Mouse (Mus musculus): ENCODE results near the gene Krt82. TPM values are rescaled to one million over a fixed set of nuclear protein-coding genes. Genes with fewer than 3 reads are reported as not detected.
A peak's percentile ranks its signal among the peaks of the same experiment; 100 is the strongest.
"Not testable (repeated sequence)": the region's sequence is repeated elsewhere in the genome, so short reads cannot be mapped to it uniquely, and the experiment has no call there.

The Krt82 gene
- polyA plus RNA-seq, 1 experiment from 2014 or later = not detected

DNA sequence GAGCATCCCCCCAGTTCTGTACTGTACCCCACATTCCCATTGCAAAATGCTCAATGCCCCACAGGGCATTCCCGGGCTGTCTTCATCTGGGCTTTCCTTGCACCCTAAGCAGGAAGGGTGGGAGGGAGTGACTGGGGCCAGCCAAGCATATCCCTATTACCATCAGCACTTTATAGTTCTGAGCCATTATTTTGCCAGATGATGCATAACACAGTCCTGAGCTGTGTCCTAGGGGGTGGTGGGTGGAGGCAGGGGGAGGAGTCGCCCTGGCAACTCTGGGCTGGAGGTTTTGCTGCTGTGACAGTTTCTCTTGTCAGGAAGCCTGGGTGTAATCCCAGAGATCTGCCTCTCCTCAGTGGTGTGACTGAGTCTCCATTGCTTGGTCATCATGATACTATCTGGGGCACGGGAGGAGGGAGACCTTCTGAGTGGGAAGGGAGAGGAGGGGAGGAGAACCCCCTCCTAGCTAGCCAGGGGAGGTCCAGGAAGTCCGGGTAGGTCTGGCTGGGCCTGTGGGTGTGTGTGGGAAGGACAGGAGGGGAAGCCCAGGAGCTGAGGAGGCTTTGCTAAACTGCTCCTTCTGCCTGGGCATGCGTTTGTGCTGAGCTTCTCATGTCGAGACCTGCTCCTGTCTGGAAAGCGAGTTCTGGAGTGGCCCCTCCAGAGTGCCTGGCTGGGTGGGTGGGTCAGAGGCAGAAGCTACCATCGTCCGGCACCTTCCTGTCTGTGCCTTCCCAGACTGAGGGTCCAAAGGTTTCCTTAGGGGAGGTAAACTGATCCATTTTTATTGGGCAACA is 14.2 kb downstream of the Krt82 start:
- Histone ChIP-seq H3K27ac (ENCODE audit: low read depth, low read length) (no peak overlapping the region), H3K27me3 (ENCODE audit: control insufficient read depth, insufficient read depth, low read length) (no peaks in the 10 kb centered on the region), H3K4me1 (replicated peaks; ENCODE audit: control insufficient read depth, insufficient read depth, low read length) (no peaks in the 10 kb centered on the region), H3K9ac (ENCODE audit: low read length) (no peak overlapping the region), H3K4me3 (ENCODE audit: low read depth, low read length) (no peak overlapping the region), H3K9me3 (ENCODE audit: control insufficient read depth, low read length) (no peaks in the 10 kb centered on the region), H3K4me2 (ENCODE audit: low read depth, low read length, severe bottlenecking) (no peak overlapping the region), H3K36me3 (ENCODE audit: control insufficient read depth, insufficient read depth, low read length) (no peaks in the 10 kb centered on the region)
- DNase-seq (ENCODE audit: low spot score) (no peak), ATAC-seq (replicated peaks; ENCODE audit: low FRiP score) (no peak)
- WGBS = 69% methylated on average over 9 of the region's 9 CpGs

DNA sequence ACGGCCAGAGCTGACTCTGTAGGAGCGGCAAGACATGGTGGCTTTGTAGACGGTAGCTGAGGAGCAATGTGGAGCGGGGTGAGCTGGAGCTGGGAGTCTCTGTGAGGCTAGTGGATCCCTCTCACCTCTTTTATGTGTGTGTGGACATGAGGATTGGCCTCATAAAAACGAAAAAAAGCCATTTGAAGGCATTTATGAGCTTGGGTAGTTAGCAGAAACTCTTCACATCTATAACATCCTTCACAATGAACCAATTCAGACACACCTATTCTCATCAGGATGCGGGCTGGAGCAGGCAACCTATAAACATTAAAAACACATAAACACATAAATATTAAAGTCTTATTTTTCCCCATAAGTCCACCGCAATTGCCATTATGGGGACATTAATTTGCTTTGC is 17.7 kb downstream of the Krt82 start, which contains the start of gene Krt84:
TSS of gene Krt84 (minus strand) at position 101 of the 400 bp plus-strand sequence.
- Histone ChIP-seq H3K9ac (ENCODE audit: low read length) (no peak within 1 kb of the TSS), H3K36me3 (ENCODE audit: control insufficient read depth, insufficient read depth, low read length) (no peaks in the 10 kb centered on the region), H3K27me3 (ENCODE audit: control insufficient read depth, insufficient read depth, low read length) (no peaks in the 10 kb centered on the region), H3K4me3 (ENCODE audit: low read depth, low read length) (no peak within 1 kb of the TSS), H3K4me1 (replicated peaks; ENCODE audit: control insufficient read depth, insufficient read depth, low read length) (no peaks in the 10 kb centered on the region), H3K4me2 (ENCODE audit: low read depth, low read length, severe bottlenecking) (no peak within 1 kb of the TSS), H3K9me3 (ENCODE audit: control insufficient read depth, low read length) (no peaks in the 10 kb centered on the region), H3K27ac (ENCODE audit: low read depth, low read length) (no peak within 1 kb of the TSS)
- 86% methylated on average over 7 of the region's 7 CpGs for WGBS
- DNase-seq (ENCODE audit: low spot score) (no peak), ATAC-seq (replicated peaks; ENCODE audit: low FRiP score) (no peak)

DNA sequence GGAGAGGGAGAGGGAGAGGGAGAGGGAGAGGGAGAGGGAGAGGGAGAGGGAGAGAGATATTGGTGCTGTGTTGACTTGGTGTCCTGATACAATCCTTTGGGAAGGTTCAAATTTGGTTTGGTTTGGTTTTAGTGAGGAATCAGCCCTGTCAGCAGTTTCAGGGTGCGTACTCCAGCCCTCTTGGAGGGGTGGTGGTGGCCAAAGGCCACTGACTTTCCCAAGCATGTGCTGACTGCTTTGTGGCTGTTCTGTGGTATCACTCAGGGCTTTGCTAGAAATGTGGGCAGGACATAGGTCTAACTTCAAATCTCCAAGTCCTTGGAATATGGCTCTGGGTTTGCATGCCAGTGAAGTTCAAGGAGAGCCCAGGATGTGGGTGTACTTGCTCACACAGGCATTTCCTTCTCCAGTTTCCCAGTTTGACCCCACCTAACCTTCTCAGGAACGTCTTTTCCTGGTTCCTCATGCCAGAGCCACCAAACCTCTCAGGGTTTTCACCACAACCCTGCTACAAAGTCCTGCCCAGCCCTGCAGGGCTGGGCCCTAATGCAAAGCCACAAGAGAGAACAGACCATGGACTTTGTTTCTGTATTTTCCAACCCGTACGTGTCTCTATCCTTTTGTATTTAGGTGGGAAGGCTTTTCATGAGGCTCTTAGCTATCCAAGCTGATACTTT is 27.8 kb downstream of the Krt82 start:
- H3K4me2 ChIP-seq (ENCODE audit: low read depth, low read length, severe bottlenecking) = no peak overlapping the region
- WGBS = 77% methylated on average over 4 of the region's 4 CpGs
- ATAC-seq (replicated peaks; ENCODE audit: low FRiP score) (no peak), DNase-seq (ENCODE audit: low spot score) (no peak)
- no peaks in the 10 kb centered on the region for H3K27me3 ChIP-seq (ENCODE audit: control insufficient read depth, insufficient read depth, low read length)
- H3K4me3 ChIP-seq (ENCODE audit: low read depth, low read length) = no peak overlapping the region
- no peaks in the 10 kb centered on the region for H3K9me3 ChIP-seq (ENCODE audit: control insufficient read depth, low read length)
- no peak overlapping the region for H3K9ac ChIP-seq (ENCODE audit: low read length)
- no peaks in the 10 kb centered on the region for H3K4me1 ChIP-seq (replicated peaks; ENCODE audit: control insufficient read depth, insufficient read depth, low read length)
- no peaks in the 10 kb centered on the region for H3K36me3 ChIP-seq (ENCODE audit: control insufficient read depth, insufficient read depth, low read length)
- no peak overlapping the region for H3K27ac ChIP-seq (ENCODE audit: low read depth, low read length)

DNA sequence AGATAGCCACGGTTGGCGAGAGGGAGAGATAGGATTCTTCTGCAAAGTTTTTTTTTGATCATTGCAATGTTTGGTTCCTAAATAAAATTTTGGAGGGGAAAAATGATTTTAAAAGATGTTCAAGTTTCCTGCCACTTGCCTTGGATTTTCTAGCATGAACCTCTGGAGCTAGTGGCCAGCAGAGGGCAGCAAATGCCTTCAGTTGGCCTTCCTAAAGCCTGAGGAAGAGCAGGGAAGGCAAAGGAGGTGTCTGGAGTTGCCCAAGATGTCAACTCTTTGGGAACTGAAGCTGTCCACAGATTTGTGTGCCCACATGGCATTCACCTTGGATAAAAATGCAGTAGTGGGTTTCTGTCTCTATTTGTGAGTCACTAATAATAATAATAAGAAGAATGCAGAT is 30.7 kb downstream of the Krt82 start:
- H3K9ac ChIP-seq (ENCODE audit: low read length) = no peak overlapping the region
- no peaks in the 10 kb centered on the region for H3K4me1 ChIP-seq (replicated peaks; ENCODE audit: control insufficient read depth, insufficient read depth, low read length)
- no peaks in the 10 kb centered on the region for H3K9me3 ChIP-seq (ENCODE audit: control insufficient read depth, low read length)
- no peak overlapping the region for H3K4me2 ChIP-seq (ENCODE audit: low read depth, low read length, severe bottlenecking)
- 21% methylated on average over 2 of the region's 2 CpGs for WGBS
- no peaks in the 10 kb centered on the region for H3K27me3 ChIP-seq (ENCODE audit: control insufficient read depth, insufficient read depth, low read length)
- H3K27ac ChIP-seq (ENCODE audit: low read depth, low read length) = no peak overlapping the region
- no peak overlapping the region for H3K4me3 ChIP-seq (ENCODE audit: low read depth, low read length)
- no peaks in the 10 kb centered on the region for H3K36me3 ChIP-seq (ENCODE audit: control insufficient read depth, insufficient read depth, low read length)
- DNase-seq (ENCODE audit: low spot score) = peak; percentile 81
- ATAC-seq (replicated peaks; ENCODE audit: low FRiP score) = no peak

DNA sequence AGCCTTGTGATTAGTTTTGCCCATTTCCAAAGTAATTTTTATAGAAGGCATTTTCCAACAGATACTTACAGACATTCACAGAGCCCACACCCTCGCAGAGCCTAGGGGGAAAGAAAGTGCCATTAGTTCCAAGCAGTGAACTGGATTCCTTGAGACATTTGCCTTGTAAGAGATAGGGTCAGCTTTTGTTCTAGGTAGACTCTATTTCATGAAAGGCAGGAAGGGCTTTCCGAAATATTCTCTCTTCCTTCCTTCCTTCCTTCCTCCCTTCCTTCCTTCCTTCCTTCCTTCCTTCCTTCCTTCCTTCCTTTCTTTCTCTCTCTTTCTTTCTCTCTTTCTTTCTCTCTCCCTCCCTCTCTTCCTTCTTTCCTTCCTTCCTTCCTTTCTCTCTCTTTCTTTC is 33.3 kb downstream of the Krt82 start, which contains the start of gene Gm49425:
TSS of gene Gm49425 (minus strand) at position 101 of the 400 bp plus-strand sequence.
- not testable (repeated sequence) for H3K4me3 ChIP-seq (ENCODE audit: low read depth, low read length); H3K4me1 ChIP-seq (replicated peaks; ENCODE audit: control insufficient read depth, insufficient read depth, low read length); H3K9ac ChIP-seq (ENCODE audit: low read length); H3K36me3 ChIP-seq (ENCODE audit: control insufficient read depth, insufficient read depth, low read length); H3K9me3 ChIP-seq (ENCODE audit: control insufficient read depth, low read length); H3K27ac ChIP-seq (ENCODE audit: low read depth, low read length); H3K27me3 ChIP-seq (ENCODE audit: control insufficient read depth, insufficient read depth, low read length); DNase-seq (ENCODE audit: low spot score); ATAC-seq (replicated peaks; ENCODE audit: low FRiP score); H3K4me2 ChIP-seq (ENCODE audit: low read depth, low read length, severe bottlenecking)
- WGBS = 77% methylated on average over 2 of the region's 2 CpGs

DNA sequence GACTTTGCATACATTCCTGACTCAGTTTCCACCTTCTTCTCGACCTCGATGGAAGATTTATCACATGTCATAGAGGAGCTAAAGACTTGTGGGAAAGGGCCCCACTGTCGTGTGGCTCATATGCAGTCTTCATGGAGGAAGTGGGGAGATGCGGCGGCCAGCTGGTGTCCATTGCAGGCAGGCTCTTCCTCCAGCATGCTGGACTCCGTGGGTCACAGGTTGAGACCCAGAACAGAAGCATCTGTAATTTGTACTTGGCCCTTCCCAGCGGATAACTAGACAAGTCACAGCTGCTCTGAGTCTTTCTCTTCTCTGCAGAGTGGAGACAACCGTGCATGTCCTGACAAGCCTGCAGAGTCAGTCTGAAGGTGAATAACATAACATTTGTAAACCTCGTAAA is 42.2 kb downstream of the Krt82 start:
- no peaks in the 10 kb centered on the region for H3K4me1 ChIP-seq (replicated peaks; ENCODE audit: control insufficient read depth, insufficient read depth, low read length)
- H3K4me2 ChIP-seq (ENCODE audit: low read depth, low read length, severe bottlenecking) = no peak overlapping the region
- H3K9me3 ChIP-seq (ENCODE audit: control insufficient read depth, low read length) = no peaks in the 10 kb centered on the region
- no peak overlapping the region for H3K9ac ChIP-seq (ENCODE audit: low read length)
- 83% methylated on average over 9 of the region's 9 CpGs for WGBS
- DNase-seq (ENCODE audit: low spot score) (no peak), ATAC-seq (replicated peaks; ENCODE audit: low FRiP score) (no peak)
- no peaks in the 10 kb centered on the region for H3K36me3 ChIP-seq (ENCODE audit: control insufficient read depth, insufficient read depth, low read length)
- H3K27me3 ChIP-seq (ENCODE audit: control insufficient read depth, insufficient read depth, low read length) = no peaks in the 10 kb centered on the region
- H3K27ac ChIP-seq (ENCODE audit: low read depth, low read length) = no peak overlapping the region
- H3K4me3 ChIP-seq (ENCODE audit: low read depth, low read length) = no peak overlapping the region

DNA sequence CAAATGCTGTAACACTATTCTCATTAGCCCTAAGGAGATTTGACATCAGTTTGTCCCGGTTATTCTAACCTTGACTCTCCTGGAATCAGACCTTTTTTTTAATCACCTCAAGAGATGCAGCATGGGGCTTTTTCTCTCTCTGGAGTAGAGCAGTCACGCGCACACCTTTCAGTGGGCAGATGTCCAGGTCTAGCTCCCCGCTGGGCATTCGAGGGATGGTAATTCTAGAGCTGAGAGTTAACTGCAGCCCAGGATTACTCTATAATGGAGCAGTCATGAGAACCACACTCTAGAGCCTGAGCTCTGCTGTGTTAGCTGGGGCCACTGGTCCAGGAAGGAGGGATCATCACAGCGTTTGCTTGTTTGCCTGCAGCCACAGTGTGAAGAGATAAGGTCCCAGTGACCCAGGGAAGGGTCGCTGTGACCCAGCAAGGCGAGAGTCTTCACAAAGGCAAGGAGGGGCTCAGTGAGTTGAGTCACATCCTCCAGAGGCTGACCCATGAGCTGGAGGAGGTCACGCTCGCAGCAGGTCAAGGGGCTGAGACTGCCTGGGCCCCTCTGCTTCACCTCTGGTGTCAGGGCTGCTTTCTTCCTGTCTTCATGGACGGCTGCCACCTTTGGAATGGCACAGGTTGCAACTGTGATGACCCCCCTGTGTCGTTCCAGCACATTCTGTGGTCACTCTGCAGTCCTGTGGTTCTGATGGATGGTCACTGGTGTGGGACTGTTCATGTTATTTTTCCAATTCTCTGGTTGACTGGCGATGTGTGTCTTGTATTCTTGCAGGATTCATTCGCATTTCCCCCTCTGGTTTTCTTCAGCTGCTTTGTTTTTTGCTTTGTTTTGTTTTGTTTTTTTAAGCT is 43.3 kb downstream of the Krt82 start:
- H3K4me3 ChIP-seq (ENCODE audit: low read depth, low read length) = no peak overlapping the region
- H3K36me3 ChIP-seq (ENCODE audit: control insufficient read depth, insufficient read depth, low read length) = no peaks in the 10 kb centered on the region
- H3K4me1 ChIP-seq (replicated peaks; ENCODE audit: control insufficient read depth, insufficient read depth, low read length) = no peaks in the 10 kb centered on the region
- no peak for ATAC-seq (replicated peaks; ENCODE audit: low FRiP score)
- WGBS = 68% methylated on average over 14 of the region's 14 CpGs
- H3K9me3 ChIP-seq (ENCODE audit: control insufficient read depth, low read length) = no peaks in the 10 kb centered on the region
- H3K27ac ChIP-seq (ENCODE audit: low read depth, low read length) = no peak overlapping the region
- H3K9ac ChIP-seq (ENCODE audit: low read length) = no peak overlapping the region
- no peak overlapping the region for H3K4me2 ChIP-seq (ENCODE audit: low read depth, low read length, severe bottlenecking)
- no peaks in the 10 kb centered on the region for H3K27me3 ChIP-seq (ENCODE audit: control insufficient read depth, insufficient read depth, low read length)
- no peak for DNase-seq (ENCODE audit: low spot score)

DNA sequence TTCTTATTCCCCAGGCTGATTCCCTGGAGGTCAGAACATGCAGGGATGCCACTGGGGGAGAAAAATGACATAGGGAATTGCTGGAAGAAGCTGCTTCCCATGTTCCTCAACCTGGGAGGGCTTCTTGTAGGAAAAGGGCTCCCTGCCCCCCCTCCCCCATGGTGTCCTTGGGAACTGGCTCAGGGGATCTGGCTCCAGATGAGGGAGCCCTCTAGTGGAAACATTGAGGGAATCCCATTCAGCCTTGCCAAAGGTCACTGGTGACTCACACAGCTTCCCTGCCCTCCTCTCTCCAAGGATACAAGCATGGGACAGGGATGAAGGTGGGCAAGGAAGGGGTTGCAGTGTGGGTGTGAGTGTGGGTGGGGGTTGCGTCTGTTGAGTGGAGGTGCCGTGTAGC is 53.3 kb downstream of the Krt82 start:
- no peaks in the 10 kb centered on the region for H3K9me3 ChIP-seq (ENCODE audit: control insufficient read depth, low read length)
- ATAC-seq (replicated peaks; ENCODE audit: low FRiP score) (no peak), DNase-seq (ENCODE audit: low spot score) (peak; percentile 60)
- no peak overlapping the region for H3K4me2 ChIP-seq (ENCODE audit: low read depth, low read length, severe bottlenecking)
- H3K4me3 ChIP-seq (ENCODE audit: low read depth, low read length) = no peak overlapping the region
- H3K27ac ChIP-seq (ENCODE audit: low read depth, low read length) = no peak overlapping the region
- 68% methylated on average over 2 of the region's 2 CpGs for WGBS
- H3K9ac ChIP-seq (ENCODE audit: low read length) = no peak overlapping the region
- no peaks in the 10 kb centered on the region for H3K27me3 ChIP-seq (ENCODE audit: control insufficient read depth, insufficient read depth, low read length)
- H3K4me1 ChIP-seq (replicated peaks; ENCODE audit: control insufficient read depth, insufficient read depth, low read length) = no peaks in the 10 kb centered on the region
- no peaks in the 10 kb centered on the region for H3K36me3 ChIP-seq (ENCODE audit: control insufficient read depth, insufficient read depth, low read length)

Measured in forebrain, embryonic 11.5 days (tissue).